Mouse (Mus musculus) embryo, embryonic 11.5 days (tissue): ENCODE measurements around the gene Ddx47.

Source experiments
- DNase-seq: peaks from one replicate; pipeline ENCODE4 v3.0.0-alpha.2; 2012; ENCODE audit warnings: low read depth, low spot score

The Ddx47 gene

GRCm38 (mm10) chr6:135011048-135011733 is at the start of gene Ddx47:
Ddx47 (plus strand) TSS chr6:135011612.
- peak; percentile 88 for DNase-seq

DNA sequence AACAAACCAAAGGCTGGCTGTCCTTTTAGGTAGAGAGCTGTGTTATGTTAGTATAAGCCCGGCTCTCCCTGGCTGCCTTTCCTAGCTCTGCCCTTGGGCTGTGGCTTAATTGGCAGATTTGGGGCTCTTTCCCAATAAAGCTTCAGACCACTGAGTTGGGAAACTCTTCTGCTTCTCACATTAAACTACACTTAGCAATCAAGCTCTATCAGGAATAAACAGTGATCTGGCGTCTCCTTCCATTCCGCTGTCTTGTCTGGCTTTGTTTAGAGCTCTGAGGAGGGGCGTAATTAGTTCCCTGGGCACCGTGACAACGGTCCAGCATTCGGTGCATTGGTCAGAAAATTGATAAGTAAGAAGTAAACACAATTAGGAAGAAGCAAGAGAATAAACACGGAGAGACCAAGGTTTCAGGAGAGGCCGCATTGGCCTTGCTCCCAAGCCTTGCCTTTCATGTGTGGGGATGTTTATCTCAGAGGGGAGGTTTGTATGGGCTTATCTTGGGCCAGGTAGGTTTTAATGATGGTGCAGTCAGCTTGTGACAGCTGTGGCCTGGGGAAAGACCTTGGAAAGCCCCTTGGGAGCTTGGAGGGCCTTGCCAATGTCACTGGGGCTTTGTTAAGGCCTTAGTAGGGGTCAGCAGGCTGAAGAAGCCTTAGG is 49.4 kb upstream of the Ddx47 start:
- DNase-seq, result no peak

- DNase-seq, result no peak
Observed at GRCm38 (mm10) chr6:134962518-134962893, 48.9 kb upstream of the Ddx47 start.

DNA sequence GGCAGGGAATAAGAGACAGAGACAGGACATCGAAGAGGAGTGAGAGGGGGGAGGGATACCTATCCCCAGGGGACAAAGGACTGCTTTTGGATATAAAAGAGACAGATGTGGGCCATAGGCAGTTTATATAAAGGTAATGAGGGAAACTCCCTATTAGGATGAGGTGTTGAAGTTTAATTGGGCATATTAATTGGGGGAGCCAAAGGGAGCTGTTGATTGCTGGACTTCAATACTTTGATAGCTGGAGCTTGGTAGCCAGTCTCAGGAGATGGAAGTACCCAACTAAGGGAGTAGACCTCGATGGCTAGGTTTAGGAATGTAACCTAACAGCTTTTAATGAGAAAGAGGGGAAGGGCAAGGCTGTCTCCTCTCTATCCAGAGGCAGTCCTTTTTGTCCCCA is 47.5 kb upstream of the Ddx47 start:
- no peak for DNase-seq

GRCm38 (mm10) chr6:134966681-134967080 is 44.7 kb upstream of the Ddx47 start:
- DNase-seq, result no peak

DNA sequence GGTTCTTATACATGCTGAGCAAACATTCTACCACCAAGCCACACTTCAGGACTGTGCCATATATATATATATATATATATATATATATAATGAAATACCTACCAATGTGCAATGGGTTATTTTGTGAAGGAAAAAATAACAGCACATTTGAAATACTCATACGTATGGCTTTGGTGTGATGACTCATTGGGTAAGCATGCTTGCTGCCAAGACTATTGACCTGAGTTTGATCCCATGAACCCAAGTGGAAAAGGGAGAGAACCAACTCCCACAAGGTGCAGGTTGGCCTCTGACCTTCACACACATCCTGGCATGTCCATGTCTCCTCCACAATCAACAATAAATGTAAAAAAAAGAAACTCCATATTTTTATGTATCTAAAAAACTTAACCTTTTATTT is 43.1 kb upstream of the Ddx47 start:
- no peak for DNase-seq

- DNase-seq, result no peak
Observed at GRCm38 (mm10) chr6:134969498-134969897, 41.9 kb upstream of the Ddx47 start.

GRCm38 (mm10) chr6:134972096-134972495 is 39.3 kb upstream of the Ddx47 start:
- DNase-seq, result no peak

- DNase-seq, result no peak
Observed at GRCm38 (mm10) chr6:134976628-134977027, 34.8 kb upstream of the Ddx47 start.

GRCm38 (mm10) chr6:134981231-134982062 is 30.0 kb upstream of the Ddx47 start, which contains the start of gene Apold1:
Apold1 (plus strand) TSS chr6:134981718.
- DNase-seq, result no peak

DNA sequence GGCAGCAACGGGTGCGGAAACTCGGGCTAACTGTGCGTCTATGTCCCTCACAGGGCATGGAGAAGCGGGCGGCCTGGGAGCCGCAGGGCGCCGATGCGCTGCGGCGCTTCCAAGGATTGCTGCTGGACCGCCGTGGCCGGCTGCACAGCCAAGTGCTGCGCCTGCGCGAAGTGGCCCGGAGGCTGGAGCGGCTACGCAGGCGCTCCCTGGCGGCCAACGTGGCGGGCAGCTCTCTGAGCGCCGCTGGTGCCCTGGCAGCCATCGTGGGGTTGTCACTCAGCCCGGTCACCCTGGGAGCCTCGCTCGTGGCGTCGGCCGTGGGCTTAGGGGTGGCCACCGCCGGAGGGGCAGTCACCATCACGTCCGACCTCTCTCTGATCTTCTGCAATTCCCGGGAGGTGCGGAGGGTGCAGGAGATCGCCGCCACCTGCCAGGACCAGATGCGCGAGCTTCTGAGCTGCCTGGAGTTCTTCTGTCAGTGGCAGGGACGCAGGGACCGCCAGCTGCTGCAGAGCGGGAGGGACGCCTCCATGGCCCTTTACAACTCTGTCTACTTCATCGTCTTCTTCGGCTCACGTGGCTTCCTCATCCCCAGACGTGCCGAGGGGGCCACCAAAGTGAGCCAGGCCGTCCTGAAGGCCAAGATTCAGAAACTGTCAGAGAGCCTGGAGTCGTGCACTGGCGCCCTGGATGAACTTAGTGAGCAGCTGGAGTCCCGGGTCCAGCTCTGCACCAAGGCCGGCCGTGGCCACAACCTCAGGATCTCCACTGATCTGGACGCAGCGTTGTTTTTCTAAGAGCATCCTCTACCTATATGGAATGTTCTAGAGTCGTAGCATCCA is 27.7 kb upstream of the Ddx47 start:
- DNase-seq, result peak; percentile 85

DNA sequence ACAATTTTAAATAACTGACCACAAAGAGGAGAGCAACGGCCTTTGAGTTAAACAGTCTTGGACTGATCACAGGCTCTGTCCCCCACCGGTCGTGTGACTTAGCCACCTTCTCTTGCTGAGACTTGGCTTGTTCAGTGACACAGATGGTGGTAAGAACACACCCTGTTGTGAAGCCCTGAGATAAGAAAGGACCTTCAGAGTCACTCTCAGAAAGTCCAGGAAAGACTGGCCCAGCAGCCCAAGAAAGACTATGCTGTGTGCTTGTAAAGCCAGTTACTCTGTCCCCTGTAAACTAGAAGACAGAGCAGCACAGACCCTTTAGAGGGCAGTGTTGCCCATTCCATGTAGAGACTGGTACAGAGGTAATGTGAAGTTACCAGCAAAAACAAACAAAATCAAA is 26.7 kb upstream of the Ddx47 start:
- DNase-seq, result no peak

DNA sequence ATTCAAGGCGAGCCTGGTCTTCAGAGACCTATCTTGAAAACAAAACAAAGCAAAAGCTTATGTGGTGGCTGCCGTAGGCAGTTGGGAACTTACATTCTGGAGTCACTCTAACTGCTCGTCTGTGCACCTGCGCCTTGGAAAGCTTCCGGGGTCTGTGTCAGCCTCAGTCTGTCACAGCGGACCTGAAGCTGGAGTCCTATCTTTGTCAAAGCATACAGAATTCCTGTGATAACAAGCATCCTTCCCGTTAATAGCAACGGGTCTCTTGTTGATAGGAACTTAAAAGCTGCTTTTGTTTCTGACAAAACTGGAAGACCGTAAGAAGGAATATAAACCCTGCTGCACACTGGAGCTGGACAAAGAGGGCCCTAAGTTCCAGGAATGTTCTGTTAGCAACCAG is 23.0 kb upstream of the Ddx47 start:
- DNase-seq, result no peak

- DNase-seq, result no peak
Observed at GRCm38 (mm10) chr6:134990674-134991073, 20.7 kb upstream of the Ddx47 start.

DNA sequence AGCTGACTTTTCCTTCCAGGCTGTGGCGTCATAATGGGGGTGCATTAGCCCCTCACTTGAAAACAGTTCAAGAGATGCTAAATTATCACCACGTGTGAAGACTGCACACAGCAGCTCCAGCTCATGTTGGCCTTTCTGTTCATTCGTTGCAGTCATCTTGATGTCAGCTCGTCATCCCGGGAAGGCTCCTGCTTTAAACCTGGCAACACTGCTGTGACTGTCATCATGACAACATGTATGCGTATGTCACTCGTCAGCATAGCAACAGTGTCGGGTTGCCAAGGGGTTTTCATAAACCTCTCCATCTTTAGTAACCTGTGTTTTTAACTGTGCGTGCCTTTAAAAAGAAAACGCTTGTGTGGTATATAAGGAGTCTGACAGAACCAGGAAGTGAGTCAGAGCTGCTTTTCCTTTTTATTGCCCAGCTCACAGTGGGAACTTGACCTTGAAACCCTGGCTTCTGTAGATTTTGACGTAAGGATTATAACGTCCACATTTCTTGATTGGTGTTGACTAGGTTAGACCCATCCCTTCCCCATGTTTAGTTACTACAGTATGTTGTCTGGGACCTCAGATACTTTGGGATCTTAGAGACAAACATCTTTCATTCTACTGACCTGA is 17.3 kb upstream of the Ddx47 start:
- DNase-seq, result no peak

GRCm38 (mm10) chr6:134994985-134995384 is 16.4 kb upstream of the Ddx47 start:
- DNase-seq, result no peak

DNA sequence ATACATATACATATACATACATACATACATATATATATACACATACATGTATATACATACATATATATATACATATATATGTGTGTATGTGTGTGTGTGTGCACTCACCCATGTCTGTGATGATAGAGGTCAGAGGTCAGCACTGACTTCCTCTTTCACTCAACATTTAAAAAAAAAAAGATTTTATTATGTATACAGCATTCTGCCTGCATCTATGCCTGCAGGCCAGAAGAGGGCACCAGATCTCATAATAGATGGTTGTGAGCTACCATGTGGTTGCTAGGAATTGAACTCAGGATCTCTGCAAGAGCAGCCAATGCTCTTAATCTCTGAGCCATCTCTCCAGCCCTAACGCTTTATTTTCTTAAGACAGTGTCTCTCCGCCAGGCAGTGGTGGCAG is 14.5 kb upstream of the Ddx47 start:
- no peak for DNase-seq

- DNase-seq, result no peak
Observed at GRCm38 (mm10) chr6:134998076-134998475, 13.3 kb upstream of the Ddx47 start.

DNA sequence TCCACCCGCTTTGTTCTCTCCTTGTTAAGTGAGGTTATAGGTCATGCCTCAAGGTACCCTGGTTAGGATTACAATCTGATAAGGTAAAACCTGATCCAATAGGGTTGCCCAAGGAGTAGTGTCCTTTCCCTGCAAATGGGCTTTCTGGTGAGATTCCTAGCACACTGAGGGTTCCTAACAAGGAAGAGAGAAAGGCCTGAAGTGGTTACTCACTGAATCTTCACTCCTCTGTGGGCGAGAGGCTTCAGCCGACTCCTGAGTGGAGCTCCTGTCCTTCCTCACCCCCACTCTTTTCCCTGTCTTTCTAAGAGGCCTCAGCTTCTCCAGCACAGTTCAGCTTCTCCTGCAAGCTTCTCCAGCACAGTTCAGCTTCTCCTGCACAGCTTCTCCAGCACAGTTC is 12.6 kb upstream of the Ddx47 start:
- DNase-seq, result no peak

- no peak for DNase-seq
Observed at GRCm38 (mm10) chr6:135000272-135000671, 11.1 kb upstream of the Ddx47 start.

DNA sequence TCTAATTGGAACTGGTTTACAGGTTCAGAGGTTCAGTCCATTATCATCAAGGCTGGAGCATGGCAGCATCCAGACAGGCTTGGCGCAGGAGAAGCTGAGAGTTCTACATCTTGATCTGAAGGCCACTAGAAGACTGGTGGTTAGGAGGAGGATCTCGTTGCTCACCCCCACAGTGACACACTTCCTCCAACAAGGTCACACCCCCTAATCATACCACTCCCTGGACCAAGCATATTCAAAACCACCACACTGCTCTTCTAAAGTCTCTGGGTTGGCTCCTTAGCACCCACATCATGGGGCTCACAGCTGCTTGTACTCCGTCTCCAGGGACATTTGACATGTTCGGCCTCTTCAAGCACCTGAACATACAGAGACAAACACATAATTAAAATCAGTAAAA is 9.4 kb upstream of the Ddx47 start:
- no peak for DNase-seq
